Mouse (Mus musculus) MEL (cell line): Measurements from ENCODE around the gene Slc13a2. TPM values are rescaled to one million over a fixed set of nuclear protein-coding genes. Genes with fewer than 3 reads are reported as not detected.

Experiments used
- DNase-seq: peaks from one replicate; pipeline ENCODE4 v3.0.0; 2011; ENCODE audit warnings: low read depth, low spot score
- H3K27ac ChIP-seq: 2 replicates; pipeline ENCODE4 v1.5.1; 2012; ENCODE audit warnings: low read depth, mild to moderate bottlenecking, control low read depth, low read length, moderate library complexity; ENCODE audit not compliant: control insufficient read depth
- H3K27me3 ChIP-seq, 2 experiments: fragments of 150-350 bp in 1 of 2; sonication (generic) in 1 of 2; 2 replicates each; pipeline ENCODE4 v1.6.1; 2012; ENCODE audit warnings: low read length in 2 of 2, mild to moderate bottlenecking in 2 of 2, improper control_type of control experiment in 1 of 2, moderate library complexity in 1 of 2; ENCODE audit not compliant: insufficient read depth in 2 of 2, control insufficient read depth in 1 of 2
- H3K36me3 ChIP-seq, 2 experiments: 2 replicates each; pipeline ENCODE4 v1.6.1; 2012 to 2014; ENCODE audit warnings: low read length in 2 of 2, improper control_type of control experiment in 1 of 2, inconsistent platforms in 1 of 2, mild to moderate bottlenecking in 1 of 2; ENCODE audit not compliant: insufficient read depth in 2 of 2, control insufficient read depth in 1 of 2
- H3K4me1 ChIP-seq, 2 experiments: fragments of 150-350 bp in 1 of 2; sonication (generic) in 1 of 2; 2 replicates each; pipeline ENCODE4 v1.6.1; 2012; ENCODE audit warnings: low read length in 2 of 2, improper control_type of control experiment in 1 of 2, mild to moderate bottlenecking in 1 of 2; ENCODE audit not compliant: insufficient read depth in 2 of 2, control insufficient read depth in 1 of 2
- H3K4me3 ChIP-seq, 2 experiments: fragments of 150-350 bp in 1 of 2; sonication (generic) in 1 of 2; 2 replicates each; pipeline ENCODE4 v1.5.1; 2012; ENCODE audit warnings: low read depth in 2 of 2, low read length in 2 of 2, mild to moderate bottlenecking in 2 of 2, moderate library complexity in 2 of 2, control low read depth in 1 of 2, improper control_type of control experiment in 1 of 2; ENCODE audit not compliant: control insufficient read depth in 1 of 2, insufficient read depth in 1 of 2
- H3K79me2 ChIP-seq: 2 replicates; pipeline ENCODE4 v1.6.1; 2012; ENCODE audit warnings: mild to moderate bottlenecking, low read length, moderate library complexity; ENCODE audit not compliant: control insufficient read depth, poor library complexity, insufficient read depth
- H3K9ac ChIP-seq: 2 replicates; pipeline ENCODE4 v1.6.1; 2012; ENCODE audit warnings: low read depth, mild to moderate bottlenecking, control low read depth, low read length, moderate library complexity; ENCODE audit not compliant: control insufficient read depth, poor library complexity, severe bottlenecking
- H3K9me3 ChIP-seq: fragments of 150-350 bp; sonication (generic); replicated peaks from 2 replicates; pipeline ENCODE4 v1.6.1; 2012; ENCODE audit warnings: mild to moderate bottlenecking, low read length, improper control_type of control experiment, moderate library complexity; ENCODE audit not compliant: insufficient read depth
- CHD1 ChIP-seq: IDR thresholded peaks from 2 replicates; pipeline ENCODE4 v1.6.1; 2012; ENCODE audit warnings: low read depth, mild to moderate bottlenecking, inconsistent platforms, low read length, improper control_type of control experiment
- CHD2 ChIP-seq: IDR thresholded peaks from 2 replicates; pipeline ENCODE4 v1.6.1; 2011; ENCODE audit warnings: low read length, improper control_type of control experiment
- CTCF ChIP-seq, 3 experiments: IDR thresholded peaks in 2 of 3; conservative IDR thresholded peaks in 1 of 3; 2 replicates each; pipeline ENCODE4 v1.5.1; 2011 to 2012; ENCODE audit warnings: low read length in 3 of 3, low read depth in 2 of 3, mild to moderate bottlenecking in 2 of 3, improper control_type of control experiment in 1 of 3, inconsistent platforms in 1 of 3, mixed read lengths in 1 of 3, moderate library complexity in 1 of 3; ENCODE audit not compliant: control insufficient read depth in 1 of 3, insufficient read depth in 1 of 3, poor library complexity in 1 of 3, severe bottlenecking in 1 of 3
- E2F4 ChIP-seq: IDR thresholded peaks from 2 replicates; pipeline ENCODE4 v1.6.1; 2011; ENCODE audit warnings: low read depth, low read length, improper control_type of control experiment, borderline replicate concordance
- ELF1 ChIP-seq: IDR thresholded peaks from 2 replicates; pipeline ENCODE4 v1.6.1; 2014; ENCODE audit warnings: low read depth, mild to moderate bottlenecking, inconsistent platforms, low read length, improper control_type of control experiment, moderate library complexity
- EP300 ChIP-seq, 2 experiments: IDR thresholded peaks; 2 replicates each; pipeline ENCODE4 v1.6.1; 2011; ENCODE audit warnings: improper control_type of control experiment in 2 of 2, low read length in 2 of 2, low read depth in 1 of 2, mild to moderate bottlenecking in 1 of 2
- ETS1 ChIP-seq: IDR thresholded peaks from 2 replicates; pipeline ENCODE4 v1.6.1; 2012; ENCODE audit warnings: low read depth, mild to moderate bottlenecking, inconsistent platforms, low read length, improper control_type of control experiment, moderate library complexity
- GABPA ChIP-seq: IDR thresholded peaks from 2 replicates; pipeline ENCODE4 v1.6.1; 2012; ENCODE audit warnings: low read depth, mild to moderate bottlenecking, inconsistent platforms, low read length, improper control_type of control experiment, moderate library complexity
- GATA1 ChIP-seq: IDR thresholded peaks from 2 replicates; pipeline ENCODE4 v1.6.1; 2011; ENCODE audit warnings: low read depth, low read length, improper control_type of control experiment
- HCFC1 ChIP-seq: IDR thresholded peaks from 2 replicates; pipeline ENCODE4 v1.6.1; 2012; ENCODE audit warnings: low read depth, mild to moderate bottlenecking, inconsistent platforms, low read length, improper control_type of control experiment, moderate library complexity
- MAFK ChIP-seq: IDR thresholded peaks from 2 replicates; pipeline ENCODE4 v1.6.1; 2011; ENCODE audit warnings: low read depth, mild to moderate bottlenecking, low read length, improper control_type of control experiment, borderline replicate concordance
- MEF2A ChIP-seq: IDR thresholded peaks from 2 replicates; pipeline ENCODE4 v1.6.1; 2014; ENCODE audit warnings: low read depth, mild to moderate bottlenecking, inconsistent platforms, low read length, improper control_type of control experiment; ENCODE audit not compliant: poor library complexity, insufficient replicate concordance, severe bottlenecking; ENCODE audit errors: extremely low read depth
- MXI1 ChIP-seq: IDR thresholded peaks from 2 replicates; pipeline ENCODE4 v1.6.1; 2011; ENCODE audit warnings: mild to moderate bottlenecking, low read depth, low read length, improper control_type of control experiment
- MYB ChIP-seq: IDR thresholded peaks from 2 replicates; pipeline ENCODE4 v1.6.1; 2011; ENCODE audit warnings: mild to moderate bottlenecking, low read depth, low read length, improper control_type of control experiment
- MYC ChIP-seq: IDR thresholded peaks from 2 replicates; pipeline ENCODE4 v1.6.1; 2011; ENCODE audit warnings: low read depth, mild to moderate bottlenecking, low read length, improper control_type of control experiment, moderate library complexity
- NELFE ChIP-seq: IDR thresholded peaks from 2 replicates; pipeline ENCODE4 v1.6.1; 2011; ENCODE audit warnings: low read depth, low read length, improper control_type of control experiment
- NRF1 ChIP-seq: IDR thresholded peaks from 2 replicates; pipeline ENCODE4 v1.6.1; 2014; ENCODE audit warnings: low read depth, mild to moderate bottlenecking, inconsistent platforms, low read length, improper control_type of control experiment, moderate library complexity; ENCODE audit not compliant: poor library complexity, insufficient read depth, severe bottlenecking
- RAD21 ChIP-seq: IDR thresholded peaks from 2 replicates; pipeline ENCODE4 v1.6.1; 2011; ENCODE audit warnings: mild to moderate bottlenecking, low read depth, low read length, improper control_type of control experiment
- RCOR1 ChIP-seq: IDR thresholded peaks from 2 replicates; pipeline ENCODE4 v1.6.1; 2012; ENCODE audit warnings: low read depth, mild to moderate bottlenecking, inconsistent platforms, low read length, improper control_type of control experiment
- SIN3A ChIP-seq: IDR thresholded peaks from 2 replicates; pipeline ENCODE4 v1.6.1; 2012; ENCODE audit warnings: low read length, improper control_type of control experiment, inconsistent platforms
- SMC3 ChIP-seq: IDR thresholded peaks from 2 replicates; pipeline ENCODE4 v1.6.1; 2011; ENCODE audit warnings: low read depth, low read length, improper control_type of control experiment
- TAL1 ChIP-seq: IDR thresholded peaks from 2 replicates; pipeline ENCODE4 v1.6.1; 2012; ENCODE audit warnings: mild to moderate bottlenecking, inconsistent platforms, low read length, moderate library complexity, mixed read lengths
- TBP ChIP-seq: IDR thresholded peaks from 2 replicates; pipeline ENCODE4 v1.8.0; 2011; ENCODE audit warnings: low read depth, low read length, improper control_type of control experiment
- UBTF ChIP-seq: IDR thresholded peaks from 2 replicates; pipeline ENCODE4 v1.6.1; 2012; ENCODE audit warnings: low read depth, mild to moderate bottlenecking, inconsistent platforms, low read length, improper control_type of control experiment, moderate library complexity, borderline replicate concordance; ENCODE audit not compliant: insufficient read depth
- USF2 ChIP-seq, 2 experiments: IDR thresholded peaks; 2 replicates each; pipeline ENCODE4 v1.6.1; 2011 to 2012; ENCODE audit warnings: improper control_type of control experiment in 2 of 2, low read length in 2 of 2, borderline replicate concordance in 1 of 2, inconsistent platforms in 1 of 2, low read depth in 1 of 2, mild to moderate bottlenecking in 1 of 2; ENCODE audit not compliant: insufficient read depth in 1 of 2
- ZC3H11A ChIP-seq: IDR thresholded peaks from 2 replicates; pipeline ENCODE4 v1.6.1; 2012; ENCODE audit warnings: low read depth, mild to moderate bottlenecking, inconsistent platforms, low read length, improper control_type of control experiment
- ZKSCAN1 ChIP-seq: IDR thresholded peaks from 2 replicates; pipeline ENCODE4 v1.6.1; 2012; ENCODE audit warnings: low read depth, mild to moderate bottlenecking, inconsistent platforms, low read length, improper control_type of control experiment, moderate library complexity
- ZMIZ1 ChIP-seq: IDR thresholded peaks from 2 replicates; pipeline ENCODE4 v1.6.1; 2012; ENCODE audit warnings: low read depth, mild to moderate bottlenecking, inconsistent platforms, low read length, improper control_type of control experiment, moderate library complexity
- polyA plus RNA-seq, 2 experiments: library from polyadenylated mRNA; stranded (reverse) in 1 of 2; unstranded in 1 of 2; fragments of >175 nt in 1 of 2; fragments of >200 nt in 1 of 2; gene quantifications; 2 replicates each; pipeline versions ENCODE4 v1.2.1 to v1.2.4; 2012; ENCODE audit warnings: low replicate concordance in 2 of 2, low read depth in 1 of 2; ENCODE audit not compliant: insufficient read length in 2 of 2, insufficient read depth in 1 of 2, missing spikeins in 1 of 2
- total RNA-seq: library from RNA; depleted of rRNA; stranded (reverse); fragments of 300-350 nt; gene quantifications from 2 replicates; pipeline ENCODE4 v1.2.3, GENCODE M21; 2012

Gene Slc13a2
- total and polyA plus RNA-seq, 3 experiments = not detected

- H3K36me3 ChIP-seq = peaks cover 0 to 2% of the 10 kb centered on the region in 2 experiments; a peak in 1 of 4 replicates
- TF ChIP-seq MYB (no peak), CTCF (IDR thresholded peaks at IDR 0.05 in 2 of 3, conservative IDR thresholded peaks at IDR 0.05 in 1 of 3; ENCODE audit: control insufficient read depth in 1 of 3, insufficient read depth in 1 of 3, low read depth in 2 of 3, low read length in 3 of 3, poor library complexity in 1 of 3, severe bottlenecking in 1 of 3) (no peak), MYC (no peak), EP300 (IDR thresholded peaks at IDR 0.05; ENCODE audit: low read depth in 1 of 2, low read length in 2 of 2) (no peak), ELF1 (no peak), RAD21 (no peak), GATA1 (no peak), ZKSCAN1 (no peak), GABPA (no peak), UBTF (no peak), MAFK (no peak), MXI1 (no peak), TAL1 (no peak), CHD2 (no peak), ZMIZ1 (no peak), CHD1 (no peak), MEF2A (no peak), ETS1 (no peak), ZC3H11A (no peak), SMC3 (no peak)
- TF ChIP-seq, all 39 proteins: peak for 0
- H3K27ac ChIP-seq = no peak overlapping the region
- peaks cover 5% of the 10 kb centered on the region in 2 experiments for H3K27me3 ChIP-seq
- H3K9me3 ChIP-seq = no peaks in the 10 kb centered on the region
- H3K9ac ChIP-seq = no peak overlapping the region
- no peak overlapping the region for H3K4me3 ChIP-seq
- peaks cover 0 to 15% of the 10 kb centered on the region in 2 experiments; a peak in 2 of 4 replicates for H3K4me1 ChIP-seq
- no peak for DNase-seq
- no peaks in the 10 kb centered on the region for H3K79me2 ChIP-seq
Measured at GRCm38 (mm10) chr11:78437182-78437581, 15.2 kb upstream of the Slc13a2 start.

- Histone ChIP-seq H3K79me2 (no peaks in the 10 kb centered on the region), H3K27me3 (peaks cover 2 to 3% of the 10 kb centered on the region in 2 experiments; a peak in 3 of 4 replicates), H3K36me3 (peaks cover 0 to 5% of the 10 kb centered on the region in 2 experiments; a peak in 1 of 4 replicates), H3K9me3 (no peaks in the 10 kb centered on the region), H3K4me3 (no peak overlapping the region), H3K27ac (no peak overlapping the region), H3K9ac (no peak overlapping the region), H3K4me1 (peaks cover 0 to 19% of the 10 kb centered on the region in 2 experiments; a peak in 2 of 4 replicates)
- DNase-seq = peak; percentile 74
- TF ChIP-seq MXI1 (no peak), RAD21 (no peak; the same call in none of the 2 replicates), SMC3 (peak; percentile 56), TAL1 (no peak), TBP (no peak), NELFE (no peak), NRF1 (no peak), CTCF (IDR thresholded peaks at IDR 0.05 in 2 of 3, conservative IDR thresholded peaks at IDR 0.05 in 1 of 3; ENCODE audit: control insufficient read depth in 1 of 3, insufficient read depth in 1 of 3, low read depth in 2 of 3, low read length in 3 of 3, poor library complexity in 1 of 3, severe bottlenecking in 1 of 3) (peak; percentile 79 to 95 (median 86)), MEF2A (no peak), USF2 (IDR thresholded peaks at IDR 0.05; ENCODE audit: borderline replicate concordance in 1 of 2, insufficient read depth in 1 of 2, low read depth in 1 of 2, low read length in 2 of 2) (no peak), ELF1 (0 out of 2 replicates have a peak, but pooled peaks have one; percentile 20), SIN3A (no peak; the same call in 1 of the 2 replicates), E2F4 (no peak), RCOR1 (no peak), HCFC1 (0 out of 2 replicates have a peak, but pooled peaks have one; percentile 22), GABPA (no peak)
Measured at GRCm38 (mm10) chr11:78435776-78436349, 13.8 kb upstream of the Slc13a2 start.
